Mouse (Mus musculus) NIH3T3 (cell line): ENCODE data around the gene Gpm6a.

ENCODE experiments used
- DNase-seq: peaks from one replicate; pipeline ENCODE4 v3.0.0-alpha.2; 2012; ENCODE audit warnings: low read depth

The Gpm6a gene

GRCm38 (mm10) chr8:54954741-54955455 lies at the start of gene Gpm6a:
TSS of gene Gpm6a (plus strand) at chr8:54954843.
- DNase-seq, result no peak

DNA sequence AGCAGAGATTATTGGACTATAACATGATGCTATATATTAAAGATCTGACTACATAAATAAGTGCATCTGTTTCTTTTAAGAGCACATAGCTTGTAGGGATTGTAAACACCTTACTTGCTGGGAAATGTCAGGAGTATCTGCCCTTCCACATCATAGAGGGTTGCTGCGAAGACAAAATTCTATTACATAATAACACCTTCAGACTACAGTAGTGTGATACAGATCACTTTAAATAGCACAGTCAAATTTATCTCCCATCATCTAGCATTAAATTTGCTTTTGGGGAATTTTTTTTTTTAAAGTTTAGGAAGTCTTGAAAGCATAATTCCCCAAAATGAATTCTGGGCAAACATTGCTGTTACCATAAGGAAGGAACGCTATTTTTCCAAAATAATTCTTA lies 41.8 kb upstream of the Gpm6a start:
- DNase-seq, result no peak

DNA sequence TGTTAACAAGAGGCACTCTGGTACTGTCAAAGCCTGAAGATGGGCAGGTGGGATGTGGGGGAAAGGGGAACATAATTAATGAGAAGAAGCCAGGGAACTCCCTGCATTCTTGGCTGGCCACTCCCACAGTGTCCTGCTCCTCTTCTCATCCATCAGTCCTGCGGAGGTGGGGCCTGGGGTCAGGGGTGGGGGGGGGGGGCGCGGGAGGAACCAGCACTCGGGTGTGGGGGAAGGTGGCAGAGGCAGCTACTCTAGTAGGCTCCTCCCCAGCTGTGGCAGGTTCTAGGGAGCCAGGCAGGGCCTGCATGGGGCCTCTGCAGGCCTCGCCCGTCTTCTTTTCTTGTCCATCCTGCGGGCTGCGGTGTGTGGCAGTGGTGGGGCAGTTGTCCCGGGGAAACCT lies 36.9 kb upstream of the Gpm6a start:
- DNase-seq, result no peak

DNA sequence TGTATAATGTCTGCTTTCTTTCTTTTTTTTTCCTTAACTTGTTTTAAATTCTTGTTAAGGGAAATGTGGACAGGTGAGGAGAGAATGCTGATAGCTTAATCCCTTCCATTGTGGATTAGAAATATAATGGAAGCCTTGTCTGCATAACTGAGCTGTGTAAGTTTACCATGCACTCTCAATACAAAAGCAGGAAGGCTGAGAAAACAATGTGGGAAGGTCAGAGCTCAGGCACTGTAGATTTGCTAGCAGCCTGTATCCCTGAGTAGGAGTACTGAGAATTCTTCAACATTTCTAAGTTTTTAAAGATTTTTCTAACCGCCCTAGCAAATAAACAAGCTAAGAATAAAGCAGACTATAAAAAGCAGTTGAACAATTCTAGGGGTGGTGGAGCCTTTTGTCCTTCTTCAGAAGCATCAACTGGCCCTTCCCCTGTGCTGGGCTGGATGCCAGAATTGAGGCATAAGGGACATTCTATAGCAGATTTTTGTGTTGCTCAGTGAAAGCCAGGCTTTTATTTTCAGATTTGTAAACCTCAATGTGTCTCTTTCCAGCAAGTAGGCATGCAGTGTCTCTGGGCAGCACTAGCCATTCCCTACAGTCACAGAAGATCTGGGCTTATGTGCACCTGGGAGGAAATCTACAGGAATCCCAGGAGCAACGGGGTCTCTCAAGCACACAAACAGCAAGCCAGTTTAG lies 32.3 kb upstream of the Gpm6a start:
- DNase-seq, result no peak

DNA sequence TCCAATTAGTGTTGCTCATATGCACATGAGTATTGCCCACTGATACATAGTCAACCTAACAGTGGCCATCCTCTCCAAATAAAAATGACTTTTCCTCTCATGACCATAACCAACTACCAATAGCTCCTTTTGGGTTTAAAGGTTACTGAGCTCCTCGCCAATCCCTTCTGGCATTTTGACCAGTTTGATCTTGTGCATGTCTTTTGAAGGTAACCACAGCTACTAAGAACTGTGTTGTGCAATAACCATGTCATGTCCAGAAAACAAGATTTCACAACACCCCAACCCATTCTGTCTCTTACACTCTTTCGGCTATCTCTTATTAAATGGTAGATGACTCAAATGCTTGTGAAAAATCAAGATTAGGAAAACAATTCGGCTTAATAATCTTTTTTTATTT lies 29.7 kb upstream of the Gpm6a start:
- DNase-seq, result no peak

DNA sequence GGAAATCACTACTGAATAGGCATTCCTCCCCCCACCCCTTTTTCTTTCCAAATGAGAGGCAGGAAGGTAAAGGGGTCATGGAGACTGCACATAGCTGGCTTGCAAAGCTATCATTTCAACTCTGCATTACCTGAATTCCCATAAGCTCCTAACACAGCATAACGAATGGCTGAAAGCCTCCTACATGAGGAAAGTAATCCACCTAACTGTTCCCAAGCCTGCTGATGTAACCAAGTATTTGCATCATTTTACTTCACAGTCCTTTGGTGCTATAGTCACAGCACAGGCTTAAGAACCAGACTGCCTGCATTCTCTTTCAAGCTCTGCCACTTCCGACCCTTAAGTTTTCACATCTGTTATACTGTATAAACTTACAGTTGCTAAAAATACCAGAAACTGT lies 22.3 kb upstream of the Gpm6a start:
- DNase-seq, result no peak

DNA sequence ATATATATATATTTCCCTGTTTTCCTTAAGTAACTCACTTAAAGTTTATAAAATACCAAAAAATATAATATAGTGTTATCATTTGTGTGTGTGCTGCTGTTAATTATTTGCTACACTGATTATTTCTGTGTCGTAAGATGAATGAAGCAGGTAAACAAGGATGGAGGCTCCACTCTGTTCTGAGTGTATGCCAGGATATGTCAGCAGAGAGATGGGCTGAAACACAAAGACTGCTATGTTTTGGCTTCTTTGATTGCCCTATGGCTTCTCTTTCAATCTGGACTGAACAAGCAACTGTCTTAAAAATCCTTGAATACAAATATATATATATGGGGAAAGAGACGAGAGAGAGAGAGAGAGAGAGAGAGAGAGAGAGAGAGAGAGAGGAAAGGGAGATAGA lies 1.3 kb upstream of the Gpm6a start:
- DNase-seq, result no peak

DNA sequence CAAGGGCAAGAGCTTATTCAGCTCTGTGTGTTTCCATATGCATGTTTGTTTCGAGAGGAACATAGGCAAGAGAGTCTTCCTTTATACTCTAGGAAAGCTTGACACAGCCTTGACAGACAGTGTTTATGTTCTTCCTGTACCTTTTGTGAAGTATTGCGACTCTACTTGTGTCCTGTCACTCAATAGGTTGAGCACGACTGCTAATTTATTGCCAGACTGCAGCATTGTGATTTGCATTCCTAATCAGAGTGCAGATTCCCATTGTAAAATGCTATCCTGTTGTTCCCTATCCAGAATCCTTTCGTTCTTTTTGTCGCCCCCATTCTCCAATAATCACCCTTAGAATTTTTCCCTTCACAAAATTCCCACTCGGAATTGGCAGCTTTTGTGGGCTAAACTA lies 613 bp upstream of the Gpm6a start:
- DNase-seq, result no peak

DNA sequence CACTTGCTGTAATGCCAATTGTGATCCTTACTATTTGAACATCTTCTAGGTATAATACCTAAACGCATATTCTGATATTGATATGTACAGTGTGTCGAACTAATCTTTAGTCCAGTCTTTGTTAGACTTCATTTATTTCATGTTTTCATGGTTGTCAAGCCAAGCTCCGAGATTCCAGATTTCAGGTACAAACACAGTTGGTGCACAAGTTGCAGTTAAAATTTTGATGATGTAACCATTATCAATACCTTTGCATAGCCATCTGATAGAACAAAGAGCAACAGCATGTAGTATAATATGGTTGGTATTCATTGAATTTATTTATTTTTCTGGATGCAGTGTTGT lies 785 bp downstream of the Gpm6a start:
- no peak for DNase-seq

DNA sequence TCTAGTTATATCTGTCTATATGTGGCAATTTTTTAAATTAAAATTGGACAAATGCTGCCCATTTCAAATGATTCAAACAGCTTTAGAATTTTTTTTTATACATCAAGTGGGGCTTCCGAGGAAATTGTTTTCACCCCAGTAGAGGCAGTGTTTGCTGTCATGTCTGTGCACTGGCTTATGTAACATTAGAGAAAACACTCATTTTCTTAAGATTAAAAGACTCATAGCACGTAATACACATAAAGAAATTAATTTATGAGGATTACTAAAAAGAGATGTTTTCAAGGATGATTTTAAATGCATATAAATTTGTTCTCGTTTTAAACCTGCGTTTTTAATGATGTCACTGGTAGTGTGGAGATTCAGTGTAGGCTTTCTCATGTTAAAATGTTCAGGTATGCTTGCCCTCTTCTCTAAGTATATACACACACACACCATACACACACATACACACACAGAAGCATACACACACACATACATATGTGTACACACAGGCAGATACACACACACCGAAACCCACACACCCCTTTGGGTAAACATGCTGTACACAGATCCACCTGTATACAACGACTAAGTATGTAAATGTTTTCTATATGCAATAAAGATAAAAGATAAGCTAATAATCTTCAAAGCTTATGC lies 1.4 kb downstream of the Gpm6a start:
- no peak for DNase-seq

DNA sequence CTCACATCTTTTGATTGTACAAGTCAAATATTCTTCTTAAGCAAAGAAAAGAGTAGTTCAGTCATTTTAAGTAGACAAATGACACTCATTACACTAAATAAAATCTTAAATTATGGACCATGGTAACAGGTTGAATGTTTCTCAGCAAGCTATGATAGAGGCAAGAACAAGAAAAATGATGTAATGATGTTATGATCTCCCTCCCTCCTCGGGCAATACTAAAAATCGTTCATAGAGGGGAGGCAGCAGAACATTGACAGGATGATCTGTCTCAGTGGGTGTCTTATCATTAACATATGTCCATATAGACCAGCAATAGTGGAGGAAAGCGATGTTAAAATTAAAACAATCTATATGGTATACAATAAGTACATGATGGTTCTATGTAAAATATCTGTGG lies 2.1 kb downstream of the Gpm6a start:
- DNase-seq, result no peak

DNA sequence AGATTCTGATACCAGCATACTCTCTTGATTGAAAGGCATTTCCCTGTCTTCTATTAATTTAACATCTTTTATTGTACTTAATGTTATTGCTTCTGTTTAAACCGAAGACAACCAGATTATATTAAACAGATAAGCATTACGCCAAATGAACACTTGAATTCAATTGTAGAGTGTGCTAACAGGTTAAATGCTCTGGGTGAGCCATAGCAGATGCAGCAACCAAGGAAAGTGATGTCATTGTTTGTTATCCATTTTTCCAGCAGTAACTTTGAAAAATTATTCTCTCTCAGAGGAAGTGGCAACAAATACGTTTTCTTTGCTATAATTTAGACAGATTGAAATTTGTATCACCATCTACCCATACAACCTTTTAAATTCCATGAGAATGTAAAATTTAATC lies 2.9 kb downstream of the Gpm6a start:
- no peak for DNase-seq

GRCm38 (mm10) chr8:54961571-54961970 lies 6.9 kb downstream of the Gpm6a start:
- DNase-seq, result no peak

- DNase-seq, result no peak
These were observed 20.4 kb downstream of the Gpm6a start for GRCm38 (mm10) chr8:54975020-54975419.

DNA sequence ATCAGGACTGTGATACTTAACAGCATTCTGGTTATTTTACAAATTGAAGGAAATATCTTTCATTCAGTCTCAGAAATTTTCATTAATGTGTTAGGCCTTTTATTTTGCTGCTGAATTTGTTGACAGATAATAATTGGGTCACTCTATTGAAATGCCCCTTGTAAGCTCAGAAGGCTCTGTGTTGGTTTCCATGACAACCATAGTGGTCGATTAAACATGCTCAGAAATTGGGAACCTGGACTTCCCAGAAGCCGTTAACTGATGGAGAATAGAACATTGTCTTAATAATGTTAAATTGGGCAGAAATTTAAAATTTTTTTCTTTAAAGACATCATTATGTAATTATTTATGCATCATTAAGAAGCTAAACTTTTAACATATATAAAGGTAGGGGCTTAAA lies 20.9 kb downstream of the Gpm6a start:
- DNase-seq, result no peak

GRCm38 (mm10) chr8:54975927-54976326 lies 21.3 kb downstream of the Gpm6a start:
- no peak for DNase-seq

DNA sequence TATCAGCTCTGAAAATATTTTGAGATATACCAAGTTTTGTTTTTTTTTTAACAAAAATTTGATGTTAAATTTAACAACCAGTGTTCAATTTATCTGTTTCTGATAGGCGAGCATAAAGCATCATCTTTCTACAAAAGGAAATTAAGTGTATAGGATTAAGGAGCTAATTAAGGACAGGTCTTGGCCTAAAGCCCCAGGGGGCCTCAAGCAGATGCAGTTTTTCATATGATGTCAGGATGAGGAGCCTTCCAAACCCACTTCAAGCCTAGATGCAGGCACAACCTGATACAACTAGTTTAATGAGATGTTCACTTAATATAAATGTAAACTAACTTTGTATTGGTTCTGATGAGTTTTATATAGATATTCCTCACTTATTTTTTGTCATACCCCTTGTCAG lies 22.0 kb downstream of the Gpm6a start:
- DNase-seq, result no peak

DNA sequence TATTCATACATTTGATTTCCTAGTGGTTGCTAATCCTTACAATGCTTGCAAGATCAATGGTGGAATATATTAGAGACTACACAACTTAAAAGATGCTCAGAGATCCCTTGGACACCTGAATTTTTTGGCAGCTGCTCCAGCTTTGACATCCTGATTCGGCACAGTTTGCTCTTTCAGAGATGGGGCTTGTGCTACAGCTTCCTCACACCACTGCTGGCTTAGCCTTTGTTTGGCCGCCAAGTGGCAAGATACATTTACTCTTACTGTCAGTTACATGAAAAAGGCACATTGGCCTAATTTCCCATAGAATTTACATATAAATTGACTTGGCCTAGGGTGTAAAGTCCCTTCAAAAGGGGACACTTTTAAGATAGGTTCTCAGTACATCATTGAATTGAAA lies 32.1 kb downstream of the Gpm6a start:
- no peak for DNase-seq

DNA sequence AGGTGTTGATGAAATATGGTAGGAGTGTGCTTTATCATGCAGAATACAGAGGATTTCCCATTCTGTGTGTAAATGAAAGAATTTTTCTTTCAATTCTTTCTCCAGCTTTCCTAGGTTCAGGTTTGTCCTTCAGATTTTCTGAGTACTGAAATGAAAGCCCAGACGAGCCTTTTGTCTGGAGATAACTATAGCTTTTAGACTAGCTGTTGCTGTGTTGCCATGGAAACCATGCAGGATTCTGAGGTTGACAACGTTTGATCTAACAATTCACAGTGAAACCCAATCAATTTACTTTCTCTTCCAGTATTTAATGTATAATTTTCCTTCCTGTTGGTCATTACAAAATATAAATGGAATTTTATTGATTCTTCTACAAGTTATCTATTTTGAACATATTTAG lies 34.5 kb downstream of the Gpm6a start:
- DNase-seq, result no peak

GRCm38 (mm10) chr8:54991840-54992609 lies 37.4 kb downstream of the Gpm6a start:
- no peak for DNase-seq

GRCm38 (mm10) chr8:54995662-54996061 lies 41.0 kb downstream of the Gpm6a start:
- no peak for DNase-seq

DNA sequence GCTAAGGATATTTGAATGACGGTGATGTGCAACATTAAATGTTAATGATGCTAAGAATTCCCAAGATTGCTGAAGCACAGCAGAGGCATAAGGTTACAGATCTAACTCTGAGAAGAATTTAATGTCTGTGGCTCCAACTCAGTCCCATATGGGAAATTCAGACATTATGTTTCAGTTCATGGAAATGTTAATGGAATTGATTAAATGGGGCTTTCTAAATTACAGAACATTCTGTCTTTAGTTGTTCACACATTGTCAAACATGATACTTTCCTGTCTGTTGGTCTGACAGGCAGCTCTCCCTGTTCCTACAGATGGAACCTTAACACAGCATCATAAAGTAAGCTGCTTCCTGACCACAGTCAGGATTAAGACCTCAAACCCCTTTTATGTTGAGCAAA lies 47.8 kb downstream of the Gpm6a start:
- DNase-seq, result no peak

GRCm38 (mm10) chr8:55002946-55003345 lies 48.3 kb downstream of the Gpm6a start:
- no peak for DNase-seq
